Mouse (Mus musculus) heart, embryonic 11.5 days (tissue): Measurements from ENCODE around the gene Cep170. TPM values are rescaled to one million over a fixed set of nuclear protein-coding genes. Genes with fewer than 3 reads are reported as not detected.

ENCODE experiments used
- ATAC-seq: fragments of 200-750 bp; cut with Nextera tagmentation; replicated peaks from 2 replicates; pipeline ENCODE4 v1.8.0; 2017; ENCODE audit warnings: moderate library complexity; ENCODE audit not compliant: insufficient number of reproducible peaks, low FRiP score, low TSS enrichment
- H3K27ac ChIP-seq: fragments of 300-500 bp; sonication (generic); 2 replicates; pipeline ENCODE4 v1.5.1; 2014; ENCODE audit warnings: mild to moderate bottlenecking, low read depth, low read length
- H3K27me3 ChIP-seq: fragments of 300-500 bp; sonication (generic); 2 replicates; pipeline ENCODE4 v1.6.1; 2014; ENCODE audit warnings: mild to moderate bottlenecking, low read length, mixed read lengths; ENCODE audit not compliant: control insufficient read depth, insufficient read depth
- H3K36me3 ChIP-seq: fragments of 300-500 bp; sonication (generic); 2 replicates; pipeline ENCODE4 v1.6.1; 2014; ENCODE audit warnings: mild to moderate bottlenecking, low read length, moderate library complexity, mixed read lengths; ENCODE audit not compliant: control insufficient read depth, insufficient read depth
- H3K4me1 ChIP-seq: fragments of 300-500 bp; sonication (generic); 2 replicates; pipeline ENCODE4 v1.6.1; 2014; ENCODE audit warnings: low read length; ENCODE audit not compliant: control insufficient read depth, insufficient read depth
- H3K4me2 ChIP-seq: fragments of 300-500 bp; sonication (generic); 2 replicates; pipeline ENCODE4 v1.6.1; 2014; ENCODE audit warnings: mild to moderate bottlenecking, moderate library complexity
- H3K4me3 ChIP-seq: fragments of 300-500 bp; sonication (generic); 2 replicates; pipeline ENCODE4 v1.5.1; 2014; ENCODE audit warnings: low read depth, low read length
- H3K9ac ChIP-seq: fragments of 300-500 bp; sonication (generic); 2 replicates; pipeline ENCODE4 v1.6.1; 2014; ENCODE audit warnings: mild to moderate bottlenecking, low read depth, low read length, moderate library complexity
- H3K9me3 ChIP-seq: fragments of 300-500 bp; sonication (generic); replicated peaks from 2 replicates; pipeline ENCODE4 v1.6.1; 2016; ENCODE audit warnings: low read length; ENCODE audit not compliant: control insufficient read depth
- WGBS: fragments of 180-500 bp; shearing (Covaris S2); extraction: QIAGEN DNeasy Blood & Tissue Kit; methylation state at CpG from one replicate; pipeline ENCODE4 v1.1.7; 2014; ENCODE audit not compliant: insufficient replicate concordance; 5-methylcytosine and 5-hydroxymethylcytosine counted together
- polyA plus RNA-seq: library from polyadenylated mRNA; unstranded; fragments of >200 nt; fragmentation: Nextera tagmentation; extraction: Ambion mirVana; gene quantifications from 2 replicates; pipeline ENCODE4 v1.2.1, GENCODE M21; 2014

Gene Cep170
- polyA plus RNA-seq, 1 experiment from 2014 or later: 33.9 TPM

- Histone ChIP-seq H3K4me3 (no peak overlapping the region), H3K9ac (no peak overlapping the region), H3K4me2 (no peak overlapping the region), H3K36me3 (no peaks in the 10 kb centered on the region), H3K9me3 (no peaks in the 10 kb centered on the region), H3K27ac (no peak overlapping the region), H3K27me3 (no peaks in the 10 kb centered on the region), H3K4me1 (peaks cover 12% of the 10 kb centered on the region)
- no peak for ATAC-seq
Observed at GRCm38 (mm10) chr1:176810161-176810560, 3.7 kb downstream of the Cep170 start.

GRCm38 (mm10) chr1:176800728-176801365 is 13.0 kb downstream of the Cep170 start:
- peak; percentile 49; the same call in 1 of the 2 replicates for ATAC-seq
- no peak overlapping the region for H3K27ac ChIP-seq
- no peaks in the 10 kb centered on the region for H3K36me3 ChIP-seq
- peaks cover 3% of the 10 kb centered on the region; the same call in 1 of the 2 replicates for H3K4me1 ChIP-seq
- no peak overlapping the region for H3K9ac ChIP-seq
- no peak overlapping the region for H3K4me3 ChIP-seq
- no peaks in the 10 kb centered on the region for H3K9me3 ChIP-seq
- H3K27me3 ChIP-seq: no peaks in the 10 kb centered on the region
- H3K4me2 ChIP-seq: no peak overlapping the region
- WGBS: 29% methylated on average over 2 of the region's 2 CpGs

DNA sequence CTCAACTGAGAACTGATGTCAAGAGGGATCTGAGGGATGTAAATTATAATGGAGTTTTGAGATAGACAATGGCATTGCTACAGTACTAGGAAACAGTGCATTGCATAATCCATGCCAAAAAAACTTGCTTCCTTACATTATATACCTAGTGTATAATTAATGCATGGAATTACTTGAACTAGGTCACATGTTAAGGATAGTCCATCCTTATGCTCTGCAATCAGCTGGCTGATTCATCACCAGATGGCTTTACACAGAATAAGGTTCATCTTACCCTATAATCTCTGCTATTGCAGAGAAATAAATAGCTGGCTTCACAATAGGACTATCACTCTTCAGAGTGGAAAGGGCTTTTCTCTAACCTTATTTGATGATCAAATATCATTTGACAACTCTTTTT is 15.2 kb downstream of the Cep170 start:
- Histone ChIP-seq H3K4me1 (peaks cover 3% of the 10 kb centered on the region; the same call in 1 of the 2 replicates), H3K9me3 (no peaks in the 10 kb centered on the region), H3K4me3 (no peak overlapping the region), H3K27ac (no peak overlapping the region), H3K36me3 (no peaks in the 10 kb centered on the region), H3K4me2 (no peak overlapping the region), H3K9ac (no peak overlapping the region), H3K27me3 (no peaks in the 10 kb centered on the region)
- ATAC-seq: no peak

DNA sequence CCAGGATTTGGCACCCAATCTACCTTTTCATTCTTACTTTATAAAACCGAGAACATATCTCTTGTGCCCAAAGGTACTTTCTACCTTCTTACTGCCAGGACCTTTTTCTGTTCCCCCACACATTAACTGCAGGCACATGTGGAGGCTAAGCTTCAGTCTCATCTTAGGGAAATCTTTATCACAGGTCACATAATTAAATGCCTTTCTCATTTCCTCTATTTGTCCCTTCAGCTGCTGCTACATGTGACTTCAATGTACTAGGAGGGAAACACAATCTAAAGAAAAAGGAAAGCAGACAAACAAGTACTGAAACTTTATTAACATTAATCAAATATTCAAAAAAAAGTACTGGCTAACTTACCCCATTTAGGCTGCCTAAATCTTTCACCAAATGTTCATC is 21.7 kb downstream of the Cep170 start:
- H3K36me3 ChIP-seq: no peaks in the 10 kb centered on the region; the same call in 1 of the 2 replicates
- H3K27me3 ChIP-seq: no peaks in the 10 kb centered on the region
- H3K9ac ChIP-seq: no peak overlapping the region
- WGBS: 86% methylated on average over 1 of the region's 1 CpGs
- H3K4me2 ChIP-seq: no peak overlapping the region
- no peak overlapping the region for H3K27ac ChIP-seq
- ATAC-seq: no peak
- H3K4me3 ChIP-seq: no peak overlapping the region
- no peaks in the 10 kb centered on the region for H3K4me1 ChIP-seq
- no peaks in the 10 kb centered on the region for H3K9me3 ChIP-seq

- no peak overlapping the region for H3K4me2 ChIP-seq
- H3K9me3 ChIP-seq: no peaks in the 10 kb centered on the region
- no peak for ATAC-seq
- WGBS: 88% methylated on average over 7 of the region's 7 CpGs
- H3K36me3 ChIP-seq: no peaks in the 10 kb centered on the region; the same call in 1 of the 2 replicates
- H3K9ac ChIP-seq: no peak overlapping the region
- no peaks in the 10 kb centered on the region for H3K27me3 ChIP-seq
- H3K4me1 ChIP-seq: no peaks in the 10 kb centered on the region
- no peak overlapping the region for H3K4me3 ChIP-seq
- no peak overlapping the region for H3K27ac ChIP-seq
Observed at GRCm38 (mm10) chr1:176789326-176789725, 24.5 kb downstream of the Cep170 start.

- Histone ChIP-seq H3K36me3 (peaks cover 8% of the 10 kb centered on the region; the same call in 1 of the 2 replicates), H3K4me2 (no peak overlapping the region), H3K9me3 (no peaks in the 10 kb centered on the region), H3K4me1 (no peaks in the 10 kb centered on the region), H3K27ac (no peak overlapping the region), H3K4me3 (no peak overlapping the region), H3K9ac (no peak overlapping the region), H3K27me3 (no peaks in the 10 kb centered on the region)
- no peak for ATAC-seq
- whole genome bisulfite sequencing: 71% methylated on average over 4 of the region's 4 CpGs
Observed at GRCm38 (mm10) chr1:176774533-176774932, 39.3 kb downstream of the Cep170 start.

DNA sequence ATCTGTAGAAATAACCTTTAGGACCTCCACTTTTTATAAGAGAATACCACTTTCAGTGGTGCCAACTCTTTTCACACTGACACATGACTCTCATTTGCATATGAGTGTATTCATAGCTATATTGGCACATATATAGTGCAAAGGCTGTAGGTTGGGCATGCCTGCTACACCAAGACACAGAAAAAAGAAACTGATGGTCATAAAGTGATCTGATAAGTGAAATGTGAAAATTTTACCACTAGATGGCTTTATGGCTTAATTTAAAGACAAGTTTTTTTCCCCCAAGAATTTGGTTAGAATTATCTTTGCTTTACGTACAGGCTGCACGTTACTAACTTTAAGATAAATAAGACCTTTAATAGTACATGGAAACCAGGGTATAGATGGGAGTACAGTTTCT is 51.6 kb downstream of the Cep170 start:
- no peak overlapping the region for H3K27ac ChIP-seq
- H3K4me1 ChIP-seq: no peaks in the 10 kb centered on the region
- H3K4me3 ChIP-seq: no peak overlapping the region
- H3K27me3 ChIP-seq: no peaks in the 10 kb centered on the region
- WGBS: 90% methylated on average over 2 of the region's 2 CpGs
- ATAC-seq: no peak
- no peaks in the 10 kb centered on the region for H3K9me3 ChIP-seq
- H3K36me3 ChIP-seq: peaks cover 8% of the 10 kb centered on the region; the same call in 1 of the 2 replicates
- no peak overlapping the region for H3K4me2 ChIP-seq
- no peak overlapping the region for H3K9ac ChIP-seq

DNA sequence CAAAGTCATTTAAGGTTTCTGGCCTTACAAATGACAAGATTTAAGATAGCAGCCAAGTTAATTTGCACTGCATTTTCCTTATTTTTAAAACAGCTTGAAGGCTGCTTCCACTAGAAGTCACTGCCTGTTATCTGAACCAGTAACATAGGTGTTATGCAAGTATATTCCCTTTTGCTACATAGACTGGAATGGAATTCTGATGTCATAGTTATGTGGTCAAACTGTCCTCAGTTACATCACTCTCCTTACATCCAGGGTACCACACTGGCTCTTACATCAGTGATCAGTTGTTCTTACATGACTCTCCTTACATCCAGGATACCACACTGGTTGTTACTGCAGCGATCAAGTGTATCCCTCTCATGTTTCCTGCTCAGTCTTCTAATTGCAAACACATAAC is 53.2 kb downstream of the Cep170 start:
- H3K4me2 ChIP-seq: no peak overlapping the region
- ATAC-seq: no peak
- peaks cover 14% of the 10 kb centered on the region for H3K36me3 ChIP-seq
- H3K4me1 ChIP-seq: peaks cover 2% of the 10 kb centered on the region; the same call in 1 of the 2 replicates
- WGBS: 98% methylated on average over 1 of the region's 1 CpGs
- H3K9ac ChIP-seq: no peak overlapping the region
- no peak overlapping the region for H3K4me3 ChIP-seq
- no peaks in the 10 kb centered on the region for H3K9me3 ChIP-seq
- no peak overlapping the region for H3K27ac ChIP-seq
- no peaks in the 10 kb centered on the region for H3K27me3 ChIP-seq

DNA sequence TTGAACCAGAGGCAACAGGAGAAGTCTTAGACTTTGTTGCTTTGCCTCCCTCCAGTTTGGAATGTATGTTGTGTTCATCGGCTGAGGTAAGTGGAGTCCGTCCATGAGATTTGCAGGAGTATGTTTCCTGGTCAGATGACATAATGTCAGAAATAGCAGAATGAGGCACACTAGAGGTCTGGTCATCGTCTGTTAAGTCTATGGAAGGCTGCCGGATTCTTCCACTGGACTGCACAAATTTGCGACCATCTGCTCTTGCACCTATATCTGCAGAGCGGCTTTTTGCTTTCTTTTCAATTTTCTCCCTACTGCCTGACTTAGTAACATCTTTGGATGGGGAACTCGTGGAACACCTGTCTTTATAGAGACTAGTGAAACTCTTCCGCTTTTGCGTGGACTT is 58.3 kb downstream of the Cep170 start:
- peaks cover 6% of the 10 kb centered on the region; the same call in 1 of the 2 replicates for H3K4me1 ChIP-seq
- H3K27me3 ChIP-seq: no peaks in the 10 kb centered on the region
- H3K36me3 ChIP-seq: peaks cover 17% of the 10 kb centered on the region
- 72% methylated on average over 9 of the region's 9 CpGs for WGBS
- H3K9me3 ChIP-seq: no peaks in the 10 kb centered on the region
- H3K4me2 ChIP-seq: no peak overlapping the region
- no peak for ATAC-seq
- no peak overlapping the region for H3K4me3 ChIP-seq
- H3K9ac ChIP-seq: no peak overlapping the region
- 0 out of 2 replicates have a peak overlapping the region, but pooled peaks have one; percentile 3 for H3K27ac ChIP-seq
